Mouse (Mus musculus) liver, embryonic 11.5 days (tissue): ENCODE measurements around the gene Nubpl. TPM values are rescaled to one million over a fixed set of nuclear protein-coding genes. Genes with fewer than 3 reads are reported as not detected.
A peak's percentile ranks its signal among the peaks of the same experiment; 100 is the strongest.

ENCODE experiments used
- ATAC-seq: fragments of 200-750 bp; cut with Nextera tagmentation; replicated peaks from 2 replicates; pipeline ENCODE4 v1.8.0; 2017; ENCODE audit warnings: moderate number of reproducible peaks, mild to moderate bottlenecking, moderate TSS enrichment, moderate library complexity; ENCODE audit not compliant: low FRiP score
- DNase-seq: peaks from one replicate; pipeline ENCODE4 v3.0.0-alpha.2; 2017; ENCODE audit warnings: low spot score
- H3K27ac ChIP-seq: fragments of 300-500 bp; sonication (generic); 2 replicates; pipeline ENCODE4 v1.5.1; 2014; ENCODE audit warnings: mild to moderate bottlenecking, low read depth, low read length, control low read depth
- H3K27me3 ChIP-seq: fragments of 300-500 bp; sonication (generic); replicated peaks from 2 replicates; pipeline ENCODE4 v1.6.1; 2014; ENCODE audit warnings: low read length, mixed read lengths; ENCODE audit not compliant: control insufficient read depth, insufficient read depth
- H3K36me3 ChIP-seq: fragments of 300-500 bp; sonication (generic); 2 replicates; pipeline ENCODE4 v1.6.1; 2014; ENCODE audit warnings: mild to moderate bottlenecking, low read length, moderate library complexity, mixed read lengths; ENCODE audit not compliant: control insufficient read depth, insufficient read depth
- H3K4me1 ChIP-seq: fragments of 300-500 bp; sonication (generic); replicated peaks from 2 replicates; pipeline ENCODE4 v1.6.1; 2014; ENCODE audit warnings: low read length, mixed read lengths; ENCODE audit not compliant: control insufficient read depth, insufficient read depth
- H3K4me2 ChIP-seq: fragments of 300-500 bp; sonication (generic); 2 replicates; pipeline ENCODE4 v1.6.1; 2014; ENCODE audit warnings: mild to moderate bottlenecking, control low read depth, moderate library complexity
- H3K4me3 ChIP-seq: fragments of 300-500 bp; sonication (generic); 2 replicates; pipeline ENCODE4 v1.5.1; 2014; ENCODE audit warnings: low read depth, low read length, control low read depth
- H3K9ac ChIP-seq: fragments of 300-500 bp; sonication (generic); 2 replicates; pipeline ENCODE4 v1.6.1; 2014; ENCODE audit warnings: low read depth, low read length, control low read depth
- H3K9me3 ChIP-seq: fragments of 300-500 bp; sonication (generic); 2 replicates; pipeline ENCODE4 v1.6.1; 2016; ENCODE audit warnings: low read length, inconsistent platforms, mixed read lengths; ENCODE audit not compliant: control insufficient read depth
- WGBS: fragments of 180-500 bp; shearing (Covaris S2); extraction: QIAGEN DNeasy Blood & Tissue Kit; methylation state at CpG from one replicate; pipeline ENCODE4 v1.1.7; 2014; 5-methylcytosine and 5-hydroxymethylcytosine counted together
- polyA plus RNA-seq: library from polyadenylated mRNA; unstranded; fragments of >200 nt; fragmentation: Nextera tagmentation; extraction: Ambion mirVana; gene quantifications from 2 replicates; pipeline ENCODE4 v1.2.1, GENCODE M21; 2014

The Nubpl gene
- polyA plus RNA-seq, 1 experiment from 2014 or later, result 12.4 TPM

- no peaks in the 10 kb centered on the region for H3K4me1 ChIP-seq
- no peaks in the 10 kb centered on the region for H3K36me3 ChIP-seq
- no peak for DNase-seq
- no peaks in the 10 kb centered on the region for H3K27me3 ChIP-seq
- no peak overlapping the region for H3K27ac ChIP-seq
- 84% methylated on average over 2 of the region's 2 CpGs for WGBS
- no peak overlapping the region for H3K9ac ChIP-seq
- ATAC-seq, result no peak
- no peak overlapping the region for H3K4me3 ChIP-seq
- no peak overlapping the region for H3K4me2 ChIP-seq
- no peaks in the 10 kb centered on the region for H3K9me3 ChIP-seq
Observed at GRCm38 (mm10) chr12:52293931-52294330, 196.4 kb downstream of the Nubpl start.

DNA sequence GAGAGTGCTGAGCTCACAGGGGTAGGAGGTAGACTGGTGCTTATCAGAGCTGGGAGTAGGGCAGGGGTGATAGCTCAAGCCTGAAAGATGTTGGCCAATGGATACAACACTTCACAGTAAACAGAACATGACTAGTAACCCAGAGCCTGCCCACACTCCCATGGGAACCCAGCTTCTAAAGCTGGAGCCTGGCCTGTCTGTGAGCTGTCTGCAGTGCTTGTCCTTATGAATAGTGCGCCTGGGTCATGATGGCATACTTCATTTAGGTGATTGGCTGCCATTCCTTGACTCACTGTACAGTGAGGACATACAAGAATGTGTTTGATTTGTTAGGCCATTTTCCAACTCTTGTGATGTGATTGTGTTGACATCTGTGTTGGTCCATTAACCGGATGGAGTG, 200.5 kb downstream of the Nubpl start:
- Histone ChIP-seq H3K27ac (no peak overlapping the region), H3K9ac (no peak overlapping the region), H3K4me2 (no peak overlapping the region), H3K36me3 (no peaks in the 10 kb centered on the region), H3K27me3 (no peaks in the 10 kb centered on the region), H3K9me3 (no peaks in the 10 kb centered on the region), H3K4me1 (no peaks in the 10 kb centered on the region), H3K4me3 (no peak overlapping the region)
- no peak for DNase-seq
- 85% methylated on average over 2 of the region's 2 CpGs for WGBS
- no peak for ATAC-seq

DNA sequence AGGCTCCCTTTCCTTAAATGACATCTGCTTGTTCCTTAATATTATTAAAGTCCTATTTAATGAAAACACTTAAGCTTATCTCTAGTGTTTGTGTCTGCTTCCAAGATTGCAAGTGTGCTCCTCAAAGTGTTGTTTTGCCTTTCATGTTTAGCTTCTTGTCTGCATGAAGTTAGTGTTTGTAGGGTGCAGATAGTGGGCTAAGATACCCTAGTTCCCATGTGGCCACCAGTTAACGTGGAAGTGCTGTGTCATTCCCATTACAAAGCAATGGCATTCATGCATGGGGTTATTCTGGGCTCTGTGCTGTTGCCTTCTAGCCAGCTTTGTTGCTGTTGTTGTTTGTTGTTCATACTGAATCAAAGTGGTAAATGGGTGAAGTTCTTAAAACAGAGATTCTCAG, 201.1 kb downstream of the Nubpl start:
- H3K4me1 ChIP-seq, result no peaks in the 10 kb centered on the region
- H3K27me3 ChIP-seq, result no peaks in the 10 kb centered on the region
- no peaks in the 10 kb centered on the region for H3K36me3 ChIP-seq
- H3K27ac ChIP-seq, result no peak overlapping the region
- no peak overlapping the region for H3K4me3 ChIP-seq
- 31% methylated on average over 1 of the region's 1 CpGs for WGBS
- H3K9ac ChIP-seq, result no peak overlapping the region
- no peak overlapping the region for H3K4me2 ChIP-seq
- no peak for DNase-seq
- no peak for ATAC-seq
- no peaks in the 10 kb centered on the region for H3K9me3 ChIP-seq

DNA sequence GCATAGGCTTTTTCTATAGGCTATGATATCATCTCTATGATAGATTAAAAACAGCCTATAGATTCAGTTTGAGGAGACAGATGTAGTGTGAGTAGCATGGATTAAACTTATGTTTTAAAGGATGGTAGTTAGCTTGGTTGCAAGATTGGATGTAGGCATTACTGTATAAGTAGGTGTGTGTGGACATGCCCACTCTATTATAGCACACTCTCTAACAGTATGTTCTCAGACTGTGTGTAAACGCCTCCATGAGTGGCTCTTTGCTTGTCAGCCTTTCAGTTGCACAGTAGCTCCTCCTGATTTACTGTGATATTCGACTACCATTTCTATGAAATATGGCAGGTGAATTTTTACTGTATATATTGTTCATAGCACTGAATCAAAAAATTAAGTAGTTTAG, 205.4 kb downstream of the Nubpl start:
- Histone ChIP-seq H3K36me3 (no peaks in the 10 kb centered on the region), H3K9me3 (no peaks in the 10 kb centered on the region), H3K4me3 (no peak overlapping the region), H3K4me1 (no peaks in the 10 kb centered on the region; the same call in 1 of the 2 replicates), H3K4me2 (no peak overlapping the region), H3K27ac (no peak overlapping the region), H3K9ac (no peak overlapping the region), H3K27me3 (no peaks in the 10 kb centered on the region)
- WGBS, result 86% methylated on average over 2 of the region's 2 CpGs
- ATAC-seq, result no peak
- no peak for DNase-seq

- H3K4me1 ChIP-seq, result no peaks in the 10 kb centered on the region; the same call in 1 of the 2 replicates
Observed at GRCm38 (mm10) chr12:52306348-52306747, 208.8 kb downstream of the Nubpl start.

GRCm38 (mm10) chr12:52307331-52307982, 209.9 kb downstream of the Nubpl start:
- WGBS, result 56% methylated on average over 10 of the region's 10 CpGs
- H3K4me1 ChIP-seq, result no peaks in the 10 kb centered on the region; the same call in 1 of the 2 replicates
- DNase-seq (no peak), ATAC-seq (no peak)
- 0 out of 2 replicates have a peak overlapping the region, but pooled peaks have one; percentile 13 for H3K27ac ChIP-seq
- H3K9me3 ChIP-seq, result no peaks in the 10 kb centered on the region
- H3K4me3 ChIP-seq, result no peak overlapping the region
- no peaks in the 10 kb centered on the region for H3K36me3 ChIP-seq
- no peak overlapping the region for H3K9ac ChIP-seq
- H3K27me3 ChIP-seq, result no peaks in the 10 kb centered on the region
- H3K4me2 ChIP-seq, result no peak overlapping the region

More at GRCm38 (mm10) chr12:52306348-52306747, 208.8 kb downstream of the Nubpl start:
- Histone ChIP-seq H3K36me3 (no peaks in the 10 kb centered on the region), H3K27ac (no peak overlapping the region), H3K9ac (no peak overlapping the region), H3K9me3 (no peaks in the 10 kb centered on the region), H3K4me3 (no peak overlapping the region), H3K27me3 (no peaks in the 10 kb centered on the region), H3K4me2 (no peak overlapping the region)
- no peak for DNase-seq
- WGBS, result 86% methylated on average over 7 of the region's 7 CpGs
- ATAC-seq, result no peak

- Histone ChIP-seq H3K36me3 (no peaks in the 10 kb centered on the region), H3K27ac (no peak overlapping the region), H3K4me3 (no peak overlapping the region), H3K4me1 (no peaks in the 10 kb centered on the region; the same call in 1 of the 2 replicates), H3K9me3 (no peaks in the 10 kb centered on the region), H3K9ac (no peak overlapping the region), H3K27me3 (no peaks in the 10 kb centered on the region), H3K4me2 (no peak overlapping the region)
- WGBS, result 83% methylated on average over 7 of the region's 7 CpGs
- DNase-seq (no peak), ATAC-seq (no peak)
Observed at GRCm38 (mm10) chr12:52308628-52309027, 211.1 kb downstream of the Nubpl start.

DNA sequence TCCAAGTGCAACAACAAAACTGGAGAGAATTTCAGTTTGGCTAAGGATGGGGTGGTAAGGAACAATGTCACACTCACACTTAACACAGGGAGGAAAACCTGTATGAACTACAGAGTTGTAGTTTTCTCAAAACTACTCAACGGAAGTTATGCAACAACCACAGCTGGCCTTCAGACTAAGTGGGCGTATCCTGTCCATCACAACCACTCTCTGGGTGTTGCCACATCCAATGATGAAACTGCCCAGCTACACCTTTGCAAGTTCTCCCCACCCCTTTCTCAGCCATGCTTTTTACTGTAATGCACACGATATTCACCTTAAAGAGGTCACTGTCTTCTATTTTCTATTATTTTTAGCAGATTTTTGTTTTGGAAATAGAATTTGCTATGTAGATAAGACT, 217.3 kb downstream of the Nubpl start:
- Histone ChIP-seq H3K27me3 (no peaks in the 10 kb centered on the region), H3K4me1 (no peaks in the 10 kb centered on the region), H3K9me3 (no peaks in the 10 kb centered on the region), H3K36me3 (no peaks in the 10 kb centered on the region), H3K9ac (no peak overlapping the region), H3K4me3 (no peak overlapping the region), H3K27ac (no peak overlapping the region), H3K4me2 (no peak overlapping the region)
- DNase-seq, result no peak
- 76% methylated on average over 3 of the region's 3 CpGs for WGBS
- no peak for ATAC-seq

GRCm38 (mm10) chr12:52317635-52318034, 220.1 kb downstream of the Nubpl start:
- 68% methylated on average over 6 of the region's 6 CpGs for WGBS
- Histone ChIP-seq H3K9ac (no peak overlapping the region), H3K27ac (no peak overlapping the region), H3K9me3 (no peaks in the 10 kb centered on the region), H3K4me2 (no peak overlapping the region), H3K4me3 (no peak overlapping the region), H3K36me3 (no peaks in the 10 kb centered on the region), H3K27me3 (no peaks in the 10 kb centered on the region), H3K4me1 (no peaks in the 10 kb centered on the region)
- no peak for DNase-seq
- no peak for ATAC-seq
